Mouse (Mus musculus) ovary, adult 18-20 months (tissue): ENCODE results near the gene Fgd2.
"Not testable (repeated sequence)": the region's sequence is repeated elsewhere in the genome, so short reads cannot be mapped to it uniquely, and the experiment has no call there.

ENCODE experiments used
- DNase-seq: peaks from one replicate; pipeline ENCODE4 v3.0.0; 2022; ENCODE audit warnings: low spot score, mixed read lengths

Gene Fgd2

DNA sequence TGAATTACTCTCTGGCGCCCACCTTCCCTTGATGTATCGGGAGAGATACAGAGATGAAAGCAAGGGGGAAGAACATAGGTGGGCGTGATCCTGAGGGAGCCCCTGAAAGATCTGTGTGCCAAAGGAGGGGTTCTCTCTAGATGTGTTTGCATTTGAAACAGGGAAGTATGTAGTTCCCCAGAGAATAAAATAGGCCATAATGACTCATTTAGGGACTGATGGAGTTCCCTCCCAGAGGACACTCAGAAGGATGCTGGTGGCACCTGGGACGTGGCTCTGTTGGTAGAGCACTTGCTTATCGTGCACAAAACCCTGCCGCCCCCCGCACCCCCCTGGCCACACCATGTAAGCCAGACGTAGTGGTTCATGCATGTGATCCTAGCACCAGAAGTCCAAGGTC, 2.4 kb downstream of the Fgd2 start:
- no peak for DNase-seq

DNA sequence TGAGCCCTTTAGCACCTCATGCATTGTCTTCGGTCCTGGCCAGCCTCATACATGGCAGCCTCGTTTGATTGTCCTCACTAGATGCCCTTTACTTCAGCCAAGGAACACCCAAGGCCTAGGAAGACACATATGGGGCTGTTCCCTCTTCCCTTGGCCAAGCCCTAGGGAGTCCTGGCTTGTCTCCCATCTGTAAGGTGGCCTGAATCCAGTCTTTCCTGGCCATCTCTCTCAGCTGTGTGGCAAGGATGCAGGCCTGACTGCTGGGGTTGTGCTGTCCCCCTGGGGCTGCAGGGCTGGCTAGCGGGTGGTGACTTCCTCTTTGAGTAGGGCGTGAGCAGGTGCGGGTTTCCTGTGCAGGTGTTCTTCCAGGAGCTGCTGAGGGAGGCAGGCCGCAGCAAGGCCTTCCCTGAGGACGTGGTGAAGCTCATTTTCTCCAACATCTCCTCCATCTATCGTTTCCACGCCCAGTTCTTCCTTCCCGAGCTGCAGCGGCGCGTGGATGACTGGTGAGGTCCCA, 4.4 kb downstream of the Fgd2 start:
- DNase-seq: no peak

DNA sequence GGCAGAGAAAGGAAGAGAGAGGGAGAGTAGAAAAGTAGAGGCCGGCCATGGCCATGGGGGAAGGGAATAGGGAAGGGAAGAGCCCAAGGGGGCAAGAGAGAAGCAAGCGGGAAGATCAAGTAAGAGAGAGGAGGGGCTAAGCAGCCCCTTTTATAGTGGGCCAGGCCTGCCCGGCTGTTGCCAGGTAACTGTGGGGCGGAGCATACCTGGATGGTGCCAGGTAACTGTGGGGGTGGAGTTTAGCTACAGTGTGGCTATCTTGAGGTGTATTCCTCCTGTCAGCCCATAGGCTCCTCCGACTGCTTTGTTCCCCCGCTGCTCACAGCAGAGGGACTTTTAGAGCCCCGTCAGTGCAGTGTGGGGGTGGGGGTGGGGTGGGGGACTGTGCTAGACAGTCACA, 8.0 kb downstream of the Fgd2 start:
- DNase-seq: no peak

DNA sequence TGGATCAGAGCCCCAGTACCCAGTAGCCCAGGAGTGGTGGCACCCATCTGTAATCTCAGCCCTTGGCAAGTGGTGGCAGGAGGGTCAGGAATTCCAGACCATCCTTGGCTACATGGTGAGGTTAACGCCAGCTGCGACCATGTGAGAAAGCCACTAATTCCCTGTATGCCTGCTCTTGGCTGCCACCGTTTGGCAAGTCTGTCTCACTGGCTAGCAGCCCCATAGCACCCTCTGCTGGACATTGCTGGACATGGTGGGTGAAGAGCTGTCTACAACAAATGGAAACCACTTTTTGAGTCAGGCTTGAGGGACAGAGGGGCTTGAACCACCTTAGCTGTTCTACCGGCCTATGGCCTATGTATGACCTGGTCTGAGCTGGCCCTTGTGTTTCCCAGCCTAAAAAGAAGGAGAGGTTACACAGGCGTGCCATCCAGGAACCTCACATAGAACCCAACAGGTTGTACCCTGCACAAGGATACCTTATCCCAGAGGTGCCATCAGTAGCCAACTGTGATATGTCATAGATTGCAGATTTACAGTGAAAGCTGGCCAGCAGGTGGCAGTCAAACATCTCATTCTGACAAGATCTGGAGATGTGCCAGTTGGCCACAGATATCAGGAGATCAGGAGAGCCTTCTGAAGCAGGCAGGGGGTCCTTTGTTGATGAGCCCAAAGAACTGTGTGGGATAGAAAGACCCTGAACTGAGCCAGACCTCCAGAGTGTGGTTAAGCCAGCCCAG, 10.4 kb downstream of the Fgd2 start:
- peak; percentile 75 for DNase-seq

DNA sequence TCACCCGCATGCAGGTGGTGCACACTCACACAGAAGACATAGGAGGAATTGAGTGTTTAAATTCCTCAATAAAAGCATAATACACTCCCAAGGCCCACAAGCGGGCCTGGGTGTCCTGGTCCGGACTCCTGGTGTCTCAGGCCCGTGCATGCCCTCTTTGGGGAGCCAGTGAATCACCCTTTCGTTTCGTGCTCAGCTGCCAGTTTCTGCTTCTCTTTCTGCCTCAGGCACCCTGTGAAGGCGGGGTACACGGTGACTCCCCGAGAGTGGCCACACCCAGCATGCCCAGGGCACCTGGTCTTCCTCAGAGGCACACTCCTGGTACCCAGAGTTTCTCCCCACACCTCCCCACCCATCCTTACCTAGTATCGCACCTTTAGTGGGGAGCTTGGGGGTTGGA, 15.2 kb downstream of the Fgd2 start:
- no peak for DNase-seq

DNA sequence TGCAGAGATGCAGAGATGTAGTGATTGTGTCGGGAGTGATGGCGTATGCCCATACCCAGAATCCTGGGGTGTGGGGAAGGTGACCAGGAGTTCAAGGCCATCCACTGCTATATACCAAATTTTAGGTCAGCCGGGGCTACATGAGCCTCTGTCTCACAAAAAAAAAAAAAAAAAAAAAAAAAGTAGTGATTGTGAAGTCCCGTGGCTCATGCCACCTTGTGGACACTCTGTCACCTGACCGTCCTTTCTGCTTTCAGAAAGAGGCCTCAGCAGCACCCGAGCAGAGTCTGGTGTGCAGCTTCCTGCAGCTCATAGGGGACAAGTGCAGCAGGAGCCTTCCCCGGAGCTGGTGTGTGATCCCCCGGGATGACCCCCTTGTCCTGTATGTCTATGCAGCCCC, 17.3 kb downstream of the Fgd2 start:
- no peak for DNase-seq

DNA sequence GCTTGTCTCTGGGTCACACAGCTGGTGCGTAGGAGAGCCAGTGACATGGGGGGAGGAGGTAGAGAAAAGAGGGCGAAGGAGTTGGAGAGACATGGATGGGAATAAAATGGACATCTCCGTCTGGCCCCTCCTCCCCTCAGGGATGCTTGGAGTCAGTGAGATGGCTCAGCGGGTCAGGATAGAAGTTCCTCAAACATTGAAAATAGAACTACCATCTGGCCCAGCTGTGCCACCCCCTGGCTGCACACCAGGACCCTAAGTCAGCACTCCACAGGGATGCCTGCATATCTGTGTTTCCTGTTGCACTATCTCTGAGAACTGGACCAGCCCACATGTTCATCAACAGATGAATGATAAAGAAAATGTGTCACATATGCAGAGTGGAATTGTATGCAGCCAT, 19.5 kb downstream of the Fgd2 start:
- no peak for DNase-seq

DNA sequence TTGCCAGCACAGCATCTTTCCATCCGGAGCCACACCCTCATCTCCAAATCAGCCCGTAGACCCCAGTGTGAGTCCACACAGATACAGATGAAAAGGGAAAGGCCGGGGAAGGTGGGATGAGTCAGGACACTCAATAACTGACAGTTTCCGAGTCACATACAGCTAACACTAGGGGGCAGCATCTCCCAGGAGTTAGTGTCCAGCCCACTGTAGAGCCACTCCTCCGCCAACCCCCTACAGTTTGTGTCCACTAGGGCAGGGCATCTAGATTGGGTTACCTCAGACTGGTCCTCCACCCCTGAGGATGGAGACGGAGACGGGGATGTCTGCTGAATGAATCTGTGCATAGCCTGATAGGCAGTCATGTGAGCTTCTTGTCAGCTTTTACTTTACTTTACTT, 20.8 kb downstream of the Fgd2 start:
- DNase-seq: no peak

DNA sequence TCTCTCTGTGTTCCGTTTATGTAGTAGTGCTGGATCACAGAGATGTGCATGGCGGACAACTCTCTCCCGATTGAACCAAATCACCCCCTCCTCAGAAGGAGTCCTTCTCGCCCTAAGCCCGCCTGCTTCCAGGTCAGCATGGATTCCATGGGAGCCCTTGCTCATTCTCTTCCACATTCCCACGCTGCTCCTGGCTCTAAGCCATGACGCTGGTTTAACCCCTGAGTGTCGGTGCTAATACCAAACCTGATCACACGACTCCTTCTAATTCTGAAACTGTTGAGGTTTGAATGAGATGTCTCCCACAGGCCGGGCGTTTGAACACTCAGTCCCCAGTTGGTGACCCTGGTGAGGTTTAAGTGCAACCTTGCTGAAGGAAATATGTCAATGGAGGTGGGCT, 21.7 kb downstream of the Fgd2 start:
- no peak for DNase-seq

DNA sequence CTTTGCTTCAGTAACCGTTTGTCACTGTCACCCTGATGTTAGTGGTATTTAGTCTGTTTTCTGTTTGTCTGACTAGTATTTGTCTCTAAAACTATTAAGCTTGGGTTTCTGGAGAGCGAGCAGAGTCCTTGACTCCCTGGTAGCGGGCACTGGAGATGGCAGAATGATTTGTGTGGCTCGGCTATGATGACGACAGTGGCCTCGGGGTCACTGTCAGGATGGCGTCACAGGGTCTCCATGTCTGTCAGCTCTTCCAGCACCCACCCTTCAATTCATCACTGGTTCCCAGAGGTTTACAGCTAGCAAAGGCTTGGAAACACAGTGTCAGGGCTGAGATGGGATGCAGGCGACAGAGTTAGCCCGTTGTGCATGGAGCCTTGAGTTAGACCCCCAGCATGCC, 23.2 kb downstream of the Fgd2 start:
- no peak for DNase-seq

DNA sequence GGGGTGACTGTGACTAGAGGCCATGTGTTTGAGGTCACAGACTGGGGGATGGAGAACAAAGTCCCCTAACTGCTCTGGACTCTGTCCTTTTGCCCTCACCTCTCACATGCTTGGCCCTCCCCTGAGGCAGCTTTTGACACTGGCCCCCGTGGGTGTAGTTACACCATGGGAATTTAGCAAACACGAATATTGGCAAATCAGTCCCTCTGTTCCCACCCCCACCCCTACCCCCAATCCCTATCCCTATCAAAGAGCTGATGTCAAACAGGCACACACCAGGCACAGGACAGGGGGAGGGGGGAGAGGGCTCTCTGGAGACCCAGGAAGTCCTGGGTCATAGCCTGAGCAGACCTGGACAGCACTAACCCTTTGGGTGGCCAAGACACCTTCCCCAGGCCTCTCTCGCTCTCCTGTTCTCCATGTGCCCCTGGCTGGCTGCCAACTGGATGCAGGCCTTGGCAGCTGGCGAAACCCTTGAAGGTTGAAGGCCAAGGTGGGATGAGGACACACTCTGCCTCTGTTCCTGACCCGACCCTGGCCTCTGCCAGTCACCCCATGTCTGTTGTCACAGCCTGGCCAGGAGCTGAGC, 24.2 kb downstream of the Fgd2 start:
- DNase-seq: peak; percentile 51

DNA sequence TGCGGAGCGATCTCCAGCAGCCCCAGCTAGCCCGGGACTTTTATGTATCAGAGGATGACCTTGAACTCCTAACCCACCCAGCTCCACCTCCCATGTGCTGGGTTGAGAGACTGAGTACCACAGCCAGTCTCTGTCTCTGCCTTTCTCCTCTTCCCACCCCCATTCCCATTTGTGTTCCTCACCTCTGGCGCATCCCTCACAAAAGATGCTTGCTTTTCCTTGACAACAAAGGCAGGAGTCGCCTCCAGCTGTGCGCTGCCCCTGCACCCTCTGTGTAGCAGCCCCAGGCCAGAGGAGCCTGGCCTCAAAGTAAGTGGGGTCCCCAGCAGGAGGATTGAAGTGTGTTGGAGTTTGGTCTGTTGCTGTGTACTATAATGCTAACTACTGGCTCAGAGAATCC, 25.0 kb downstream of the Fgd2 start:
- DNase-seq: no peak

DNA sequence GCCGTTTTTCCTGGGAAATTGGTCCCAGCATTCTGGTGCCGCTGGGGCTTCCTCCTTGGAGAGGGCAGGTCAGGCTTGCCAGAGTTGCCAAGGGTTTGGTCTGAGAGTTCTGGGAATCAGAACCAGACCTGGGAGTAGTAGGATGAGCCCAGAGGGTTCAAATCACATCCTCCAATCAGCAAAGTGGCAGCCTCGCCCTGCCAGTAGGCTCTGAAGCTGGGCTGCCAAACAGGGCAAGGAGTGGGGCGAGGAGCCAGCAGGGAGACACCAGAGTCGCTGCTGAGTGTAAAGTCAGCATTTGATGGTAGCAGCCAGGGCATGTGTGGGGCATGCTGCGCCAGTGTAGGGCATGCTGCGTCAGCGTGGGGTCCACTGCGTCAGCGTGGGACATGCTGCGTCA, 28.3 kb downstream of the Fgd2 start:
- DNase-seq: no peak

DNA sequence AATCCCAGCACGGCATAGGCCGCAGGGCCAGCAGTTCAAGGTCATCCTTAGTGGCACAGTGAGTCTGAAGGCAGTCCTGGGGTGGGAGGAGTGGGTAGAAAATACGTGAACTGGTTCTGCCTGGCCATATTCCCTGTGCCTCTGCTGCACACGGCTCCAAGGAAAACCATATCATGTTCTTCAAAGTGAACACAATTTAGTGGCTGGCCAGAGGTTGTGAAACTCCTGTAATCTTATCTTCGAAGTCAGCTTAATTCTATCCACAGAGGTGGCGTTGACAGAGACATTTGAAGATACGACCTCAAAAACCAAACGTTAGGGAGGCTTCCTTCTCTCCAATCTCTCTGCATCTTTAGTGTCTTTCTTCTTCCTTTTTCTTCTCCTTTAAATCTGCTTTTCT, 30.6 kb downstream of the Fgd2 start:
- no peak for DNase-seq

DNA sequence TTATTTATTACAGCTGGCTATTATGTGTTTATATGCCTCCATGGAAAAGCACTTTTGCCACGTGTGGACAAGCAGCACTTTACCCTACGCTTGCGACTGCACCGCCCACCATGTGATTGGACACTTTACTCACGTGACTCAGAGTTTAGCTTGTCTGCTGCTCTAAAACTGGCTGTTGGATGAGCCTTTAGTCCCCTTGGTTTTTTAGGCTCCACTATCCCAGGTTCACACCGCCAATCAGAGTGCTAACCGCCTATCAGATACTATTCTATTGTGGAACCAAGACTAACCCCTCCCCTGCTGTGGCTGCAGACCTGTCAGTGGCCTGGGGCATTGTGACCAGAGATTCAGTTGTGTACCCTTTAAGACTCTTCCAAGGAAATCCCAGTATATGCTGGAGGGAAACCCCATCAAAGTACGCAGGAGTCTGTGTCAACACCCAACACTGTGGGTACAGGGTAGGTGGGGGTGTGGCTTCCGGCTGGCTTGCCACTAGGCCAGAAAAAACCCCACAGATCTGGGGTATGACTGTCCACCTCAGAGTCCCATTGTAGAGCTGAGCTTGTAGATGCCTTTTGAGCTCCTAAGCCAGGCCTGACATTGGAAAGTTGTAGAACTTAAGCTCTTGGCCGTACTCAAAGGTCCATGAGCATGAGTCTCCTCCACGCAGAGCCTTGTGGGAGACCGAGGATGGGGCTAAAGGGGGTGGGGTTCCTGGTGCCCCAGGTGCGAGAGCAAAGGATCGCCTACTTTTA, 32.8 kb downstream of the Fgd2 start:
- no peak for DNase-seq

DNA sequence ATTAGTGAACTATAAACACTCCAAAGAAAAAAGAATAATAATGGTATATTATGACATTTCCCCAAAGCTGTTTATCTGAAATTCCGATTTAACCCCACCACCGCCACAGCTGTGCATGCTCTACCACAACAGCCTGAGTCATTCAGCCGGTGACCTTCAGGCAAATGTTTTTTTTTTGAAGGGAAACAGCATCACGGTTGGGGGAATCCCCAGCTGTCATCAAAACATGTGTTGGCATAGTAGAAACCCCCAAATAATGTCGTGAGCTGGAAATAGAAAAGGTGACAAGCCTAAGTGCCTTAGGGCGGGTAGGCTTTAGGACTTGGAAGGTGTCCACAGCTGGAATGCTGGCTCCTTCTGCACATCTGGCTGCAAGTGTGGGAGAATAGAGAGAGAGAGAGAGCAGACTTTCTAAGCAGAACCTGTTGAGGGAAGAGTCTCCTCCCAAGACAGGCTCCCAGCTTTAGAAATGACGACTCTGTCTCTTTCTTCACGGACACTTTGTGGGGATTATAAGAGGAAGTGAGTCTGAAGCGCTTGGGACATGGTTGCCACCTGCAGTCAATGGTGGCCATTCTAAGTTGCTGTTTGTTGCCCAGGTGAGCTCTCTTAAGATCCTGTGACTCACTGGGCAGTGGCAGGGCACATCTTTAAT, 33.5 kb downstream of the Fgd2 start:
- DNase-seq: no peak

DNA sequence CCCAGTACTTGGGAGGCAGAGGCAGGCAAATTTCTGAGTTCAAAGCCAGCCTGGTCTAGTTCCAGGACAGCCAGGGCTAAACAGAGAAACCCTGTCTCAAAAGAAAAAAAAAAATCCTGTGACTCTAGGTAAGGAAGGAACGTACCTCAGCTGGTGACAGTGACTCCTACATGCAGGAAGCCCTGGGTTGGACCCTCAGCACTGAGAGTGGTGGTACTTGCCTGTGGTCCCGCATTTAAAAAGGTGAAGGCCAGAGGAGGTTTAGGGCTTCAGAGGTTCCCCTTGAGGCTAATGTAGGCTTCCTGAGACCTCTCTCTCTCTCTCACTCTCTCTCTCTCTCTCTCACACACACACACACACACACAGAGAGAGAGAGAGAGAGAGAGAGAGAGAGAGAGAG, 34.0 kb downstream of the Fgd2 start:
- DNase-seq: not testable (repeated sequence)

DNA sequence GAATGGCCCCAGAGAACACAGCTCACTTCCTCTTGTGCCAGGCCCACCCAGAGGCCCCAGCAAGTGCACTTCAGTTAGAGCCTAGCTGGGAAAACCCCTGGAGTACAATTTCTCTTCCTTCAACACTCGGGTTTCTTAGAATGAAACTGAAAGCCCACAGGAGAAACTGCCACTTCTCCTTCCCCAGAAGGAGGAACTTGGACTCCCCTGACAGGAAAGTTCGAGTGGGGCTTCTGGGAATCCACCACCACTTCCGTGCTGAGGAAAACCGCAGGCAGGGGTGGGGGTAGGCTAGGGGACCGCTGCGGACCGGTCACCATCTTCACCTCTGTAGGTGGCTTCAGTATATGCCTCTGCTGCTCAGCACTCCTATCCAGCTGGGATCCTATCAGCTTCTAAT, 34.7 kb downstream of the Fgd2 start:
- no peak for DNase-seq

DNA sequence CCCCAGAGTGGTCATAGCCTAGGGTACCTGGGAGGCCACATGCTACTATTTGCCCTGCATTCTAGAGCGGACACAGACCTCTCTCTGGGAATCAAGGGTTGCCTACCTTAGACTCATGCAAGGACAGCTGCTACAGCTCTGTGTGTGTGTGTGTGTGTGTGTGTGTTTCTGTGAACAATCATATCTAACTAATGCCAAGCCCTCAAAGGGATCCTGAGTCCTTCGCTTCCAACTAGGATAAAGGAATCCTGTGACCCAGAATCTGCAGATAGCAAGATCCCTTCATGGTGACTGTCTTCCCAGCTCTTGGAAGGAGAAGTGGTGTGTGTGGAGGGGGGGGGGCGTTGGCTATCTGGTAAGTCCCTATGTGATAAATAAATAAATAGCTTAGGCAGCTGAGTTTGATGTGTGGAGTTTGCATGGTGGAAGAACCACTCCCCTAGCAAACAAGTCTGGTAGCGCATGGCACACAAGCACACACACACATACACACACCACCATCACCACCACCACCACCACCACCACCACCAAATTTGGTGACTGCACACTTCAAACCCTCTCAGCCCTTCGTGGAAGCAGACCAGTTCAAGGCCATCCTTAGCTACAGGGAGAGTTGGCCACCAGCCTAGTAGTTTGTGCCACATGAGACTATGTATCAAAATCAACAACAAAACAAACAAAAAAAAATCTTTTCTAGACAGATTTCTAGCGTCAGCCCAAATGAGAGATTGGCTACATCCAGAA, 35.5 kb downstream of the Fgd2 start:
- no peak for DNase-seq

DNA sequence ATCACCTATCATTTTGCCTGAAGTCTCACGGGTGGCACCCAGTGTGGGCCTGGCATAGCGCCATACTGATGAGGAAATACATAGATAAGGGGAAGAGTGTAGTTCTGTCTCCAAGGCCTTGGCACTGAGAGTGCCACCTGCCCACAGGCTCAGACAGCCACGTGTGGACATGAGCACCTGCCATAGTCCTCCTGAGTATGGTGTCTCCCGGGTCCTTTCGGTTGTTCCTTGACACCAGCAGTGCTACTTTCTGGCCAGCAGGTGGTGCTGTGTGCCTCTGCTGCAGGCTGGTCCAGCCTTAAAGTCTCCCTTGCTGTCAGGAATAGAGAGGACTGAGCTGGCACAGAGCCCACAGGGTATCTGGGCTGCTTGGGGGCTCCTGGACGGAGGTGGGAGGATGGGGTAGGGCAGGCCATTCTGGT, 36.1 kb downstream of the Fgd2 start:
- peak; percentile 65 for DNase-seq

DNA sequence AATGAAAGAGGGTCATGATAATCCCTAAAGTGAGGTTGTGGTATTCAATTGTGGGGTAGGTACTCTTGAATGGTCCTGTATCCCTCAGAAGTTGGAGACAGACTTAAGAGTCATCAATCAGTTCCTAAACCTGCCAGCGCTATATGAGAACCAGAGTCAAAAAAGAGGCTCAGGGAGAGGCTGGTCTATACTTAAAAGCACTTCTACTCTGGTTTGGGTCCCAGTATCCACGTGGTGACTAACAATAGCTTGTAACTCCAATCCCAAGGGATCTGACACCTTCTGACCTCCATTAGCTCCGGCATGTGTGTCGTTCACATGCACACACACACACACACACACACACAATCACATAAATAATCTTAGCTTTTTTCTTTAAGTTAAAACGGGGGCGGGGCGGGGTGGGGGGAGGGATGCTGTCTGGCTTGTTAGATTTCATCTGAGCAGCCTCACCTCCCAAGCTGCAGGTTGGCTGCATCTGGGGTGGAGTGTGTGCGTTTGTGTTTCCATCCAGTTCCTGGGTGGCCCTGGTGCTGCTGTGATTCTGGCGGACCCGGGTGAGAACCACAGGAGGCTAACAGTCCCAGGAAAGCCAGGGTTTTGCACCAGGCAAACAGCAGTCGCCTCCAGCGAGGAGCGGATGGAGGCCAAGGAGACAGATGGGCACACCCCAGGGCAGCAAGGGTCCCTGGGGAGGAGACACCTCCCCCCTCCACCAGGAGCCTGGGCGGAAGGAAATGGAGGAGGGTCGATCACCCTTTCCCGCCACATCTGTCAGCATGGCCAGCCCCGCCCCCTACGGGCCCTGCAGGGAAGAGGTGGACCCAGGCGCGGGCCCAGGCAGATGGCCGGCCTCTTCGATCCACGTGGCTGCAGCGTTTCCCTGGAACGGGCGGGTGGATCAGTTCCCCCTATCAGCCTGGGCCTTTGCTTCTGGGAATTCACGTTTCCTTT, 37.0 kb downstream of the Fgd2 start:
- DNase-seq: peak; percentile 83
